Mouse (Mus musculus) urinary bladder, postnatal 25 days (tissue): ENCODE data around the gene Cebpg.

Source experiments
- DNase-seq: peaks from one replicate; pipeline ENCODE4 v3.0.0; 2022; ENCODE audit warnings: low spot score

Cebpg gene

GRCm38 (mm10) chr7:35054286-35054685, 2.1 kb downstream of the Cebpg start:
- DNase-seq: no peak

DNA sequence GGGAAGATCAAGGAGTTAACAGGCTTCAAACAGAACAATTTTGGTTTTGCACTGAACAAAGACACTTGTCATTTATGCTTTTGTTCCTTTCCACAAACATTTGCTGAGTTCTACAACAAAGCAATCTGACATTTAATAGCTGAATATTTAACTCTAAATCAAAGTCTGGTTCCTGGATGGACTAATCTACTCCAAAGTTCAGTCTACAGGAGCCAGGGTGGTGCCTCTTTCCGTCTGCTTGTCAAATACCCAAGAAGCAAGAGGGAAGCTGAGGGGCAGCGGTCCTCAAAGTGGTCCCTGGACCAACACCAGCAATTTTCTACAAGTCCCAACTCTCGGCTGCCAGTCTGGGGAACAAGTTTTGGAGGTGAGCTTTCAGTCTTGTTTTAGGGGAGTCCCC, 3.2 kb downstream of the Cebpg start:
- no peak for DNase-seq

DNA sequence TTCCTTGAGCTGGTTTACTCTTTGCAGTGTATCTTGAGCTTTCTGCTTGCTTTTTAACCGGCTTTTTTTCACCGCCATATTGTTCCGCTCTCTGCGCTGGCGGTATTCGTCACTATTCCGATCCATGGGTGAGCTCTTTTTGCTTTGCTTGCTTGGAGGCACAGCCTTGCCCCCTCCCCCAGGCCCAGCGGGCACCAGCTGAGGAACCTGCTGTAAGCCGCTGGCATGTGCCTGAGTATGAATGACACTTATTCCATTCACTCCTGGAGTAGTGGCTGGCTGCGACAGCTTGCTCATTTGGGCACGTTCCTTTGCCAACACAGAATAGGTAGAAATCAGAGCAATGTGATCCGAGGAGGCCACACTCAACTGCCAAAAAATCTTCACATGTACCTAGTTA, 5.8 kb downstream of the Cebpg start:
- no peak for DNase-seq

DNA sequence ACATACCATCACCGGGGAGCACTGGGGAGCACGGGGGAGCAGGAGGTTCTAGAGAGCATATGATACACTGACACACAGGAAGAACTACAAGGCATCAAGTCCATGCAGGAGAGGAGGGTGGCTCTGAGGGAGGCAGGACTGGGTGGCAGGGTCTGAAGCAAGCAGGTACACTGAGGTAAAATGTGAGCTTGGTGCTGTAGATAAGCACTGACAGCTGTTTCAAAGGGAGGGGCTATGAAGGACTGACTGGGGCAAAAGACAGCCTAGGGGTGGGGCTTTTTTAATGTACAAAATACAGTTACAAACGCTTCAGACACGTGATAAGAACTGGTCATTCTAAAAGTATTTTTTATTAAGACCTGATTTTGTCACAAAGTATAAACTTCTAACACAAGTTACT, 10.3 kb downstream of the Cebpg start:
- DNase-seq: no peak

DNA sequence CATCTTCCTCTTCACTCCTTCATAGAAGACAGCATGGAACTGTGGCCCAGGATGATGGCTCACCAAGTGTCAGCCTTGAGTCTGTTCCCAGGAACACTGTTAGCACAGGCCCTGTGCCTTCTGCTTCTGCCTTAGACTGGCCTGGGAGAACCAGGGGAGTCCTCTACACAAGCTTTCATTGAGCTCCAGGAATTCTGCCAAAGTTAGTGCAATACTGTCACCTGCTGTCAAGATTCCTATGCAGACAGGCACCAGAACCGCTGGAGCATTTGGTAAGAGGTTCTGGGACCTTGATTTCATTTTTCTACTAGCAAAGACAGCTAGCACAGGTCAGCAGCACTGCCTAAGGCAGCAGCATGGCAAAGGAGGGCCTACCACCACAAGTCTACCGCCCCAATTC, 11.7 kb downstream of the Cebpg start:
- no peak for DNase-seq

DNA sequence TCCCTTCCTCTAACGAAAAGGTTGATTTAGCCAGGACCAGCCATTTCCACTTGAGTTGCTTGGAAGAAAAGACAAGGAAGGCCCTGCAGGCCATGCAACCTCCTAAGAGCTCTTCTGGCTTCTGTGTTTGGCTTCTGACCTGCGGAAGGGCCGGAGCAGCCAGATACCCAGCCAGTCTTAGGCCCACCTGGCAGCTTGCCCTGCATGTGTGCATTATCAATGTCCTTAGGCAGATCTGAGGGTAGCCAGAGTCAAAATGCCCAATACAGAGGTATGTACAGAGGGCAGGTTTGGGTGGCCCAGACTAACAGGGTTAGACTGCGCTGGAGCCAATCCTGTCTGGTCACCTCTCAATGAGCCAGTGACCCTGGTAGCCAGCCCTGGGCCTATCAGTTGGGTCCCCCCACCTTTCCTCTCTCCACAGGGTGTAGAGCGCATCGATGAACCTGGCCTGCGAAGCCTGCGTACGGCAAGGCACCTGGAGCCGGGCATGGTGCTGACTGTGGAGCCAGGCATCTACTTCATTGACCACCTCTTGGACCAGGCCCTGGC, 13.0 kb downstream of the Cebpg start:
- no peak for DNase-seq

DNA sequence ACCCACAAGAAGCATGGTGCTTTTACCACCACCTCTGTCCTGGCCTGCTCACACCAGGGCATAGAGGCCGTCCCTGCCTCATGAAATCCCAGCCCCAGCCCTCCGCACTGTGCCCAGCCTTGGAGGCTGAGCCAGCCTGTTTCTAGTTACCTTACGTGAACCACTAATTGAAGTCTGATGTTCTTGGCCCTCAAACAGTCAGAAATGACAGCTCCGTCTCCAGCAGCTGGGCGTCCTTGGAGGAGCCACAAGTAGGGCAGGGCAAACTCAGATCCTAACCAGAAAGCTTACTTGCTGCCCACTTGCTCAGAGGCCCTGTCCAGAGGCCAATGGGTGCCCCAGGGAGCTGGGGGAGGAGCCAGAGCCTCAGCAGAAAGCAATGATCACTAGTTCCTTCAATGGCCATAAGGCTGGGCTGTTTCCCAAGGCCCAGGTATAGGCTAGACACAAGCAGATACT, 13.6 kb downstream of the Cebpg start:
- no peak for DNase-seq

- no peak for DNase-seq
Observed at GRCm38 (mm10) chr7:35042209-35042554, 14.2 kb downstream of the Cebpg start.

DNA sequence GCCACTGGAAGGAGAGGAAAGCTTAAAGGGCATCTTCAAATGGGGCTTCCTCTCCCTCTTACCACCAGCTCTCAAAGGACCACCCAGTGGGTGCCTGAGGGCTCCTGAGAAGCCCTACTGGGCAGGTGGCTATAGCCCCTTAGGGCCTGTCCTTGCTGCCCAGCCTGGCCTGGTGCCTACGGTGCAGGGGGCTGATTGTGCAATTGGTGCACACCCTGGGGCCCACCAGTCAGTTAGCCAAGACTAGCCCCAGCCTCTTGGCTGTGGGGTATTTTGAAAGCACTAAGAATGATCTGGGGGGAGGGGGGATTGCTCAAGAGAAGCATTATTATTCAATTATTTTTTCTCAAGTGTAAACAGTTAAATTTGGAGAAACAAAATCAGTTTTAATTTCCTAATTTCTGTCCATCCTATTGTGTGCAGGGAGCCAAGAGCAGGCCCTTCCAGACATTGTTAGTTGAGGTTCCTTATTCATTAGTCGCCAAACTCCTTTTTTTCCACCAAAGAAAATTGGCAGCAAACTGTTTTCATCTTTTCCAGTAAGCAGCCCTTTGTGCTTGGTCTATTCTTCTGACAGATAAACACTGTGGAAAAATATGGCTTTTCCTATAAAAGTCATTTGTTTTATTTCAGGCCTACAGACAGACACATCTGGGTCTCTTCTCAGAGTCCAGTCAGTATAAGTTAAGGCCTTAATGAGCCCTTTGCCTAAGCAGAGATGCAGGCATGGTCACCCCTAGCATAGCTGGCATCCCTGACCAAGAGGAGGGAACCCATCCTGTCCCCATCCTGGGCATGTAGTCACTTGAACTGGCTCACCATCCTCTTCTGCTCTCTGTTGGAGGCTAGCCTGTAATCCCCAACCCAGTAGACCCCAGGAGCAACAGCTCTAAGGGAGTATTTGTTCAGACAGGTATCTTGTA, 14.8 kb downstream of the Cebpg start:
- no peak for DNase-seq

GRCm38 (mm10) chr7:35040176-35040972, 16.0 kb downstream of the Cebpg start:
- no peak for DNase-seq

GRCm38 (mm10) chr7:35037408-35037807, 19.0 kb downstream of the Cebpg start:
- DNase-seq: no peak

GRCm38 (mm10) chr7:35036266-35036731, 20.1 kb downstream of the Cebpg start:
- no peak for DNase-seq

- no peak for DNase-seq
Observed at GRCm38 (mm10) chr7:35035565-35035964, 20.8 kb downstream of the Cebpg start.

- no peak for DNase-seq
Observed at GRCm38 (mm10) chr7:35035141-35035553, 21.2 kb downstream of the Cebpg start.

DNA sequence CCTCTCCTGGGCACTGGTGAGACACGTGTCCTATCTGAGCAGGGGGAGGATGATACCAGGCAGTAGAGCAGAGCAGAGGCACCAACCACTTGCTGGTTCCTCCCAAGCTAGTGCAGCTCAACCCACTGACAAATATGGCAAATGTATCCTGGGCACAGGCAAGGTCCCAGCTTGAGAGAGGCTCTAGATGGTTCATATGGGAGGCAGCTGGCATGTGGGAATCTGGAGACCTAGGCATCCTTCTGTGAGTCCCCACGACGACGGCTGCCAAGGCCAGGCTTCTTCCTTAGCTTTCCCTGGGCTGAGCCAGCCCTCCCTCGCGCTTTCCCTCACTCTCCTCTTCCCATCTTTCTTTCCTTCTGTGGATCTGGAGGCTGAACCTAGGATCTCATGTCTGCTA, 25.8 kb downstream of the Cebpg start:
- DNase-seq: no peak

DNA sequence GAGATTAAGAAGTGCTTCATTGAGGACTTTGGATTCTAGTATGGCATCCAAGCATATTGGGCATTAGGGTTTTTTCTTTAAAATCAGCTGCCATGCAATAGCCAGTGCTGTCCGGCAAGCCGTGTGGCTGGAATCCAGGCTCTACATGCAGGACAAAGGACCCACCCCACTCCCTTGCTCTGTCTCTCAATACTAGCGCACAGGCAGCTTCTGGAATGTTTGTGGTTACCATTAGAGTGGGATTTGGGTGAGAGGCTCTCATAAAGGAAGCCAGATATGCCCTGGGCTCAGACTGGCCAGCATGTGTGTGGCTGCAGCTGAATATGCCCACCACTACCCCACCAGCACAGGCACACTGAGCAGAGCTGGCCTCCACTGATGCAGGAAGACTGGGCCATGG, 26.7 kb downstream of the Cebpg start:
- no peak for DNase-seq

- no peak for DNase-seq
Observed at GRCm38 (mm10) chr7:35029228-35029627, 27.1 kb downstream of the Cebpg start.

- no peak for DNase-seq
Observed at GRCm38 (mm10) chr7:35028559-35028958, 27.8 kb downstream of the Cebpg start.

DNA sequence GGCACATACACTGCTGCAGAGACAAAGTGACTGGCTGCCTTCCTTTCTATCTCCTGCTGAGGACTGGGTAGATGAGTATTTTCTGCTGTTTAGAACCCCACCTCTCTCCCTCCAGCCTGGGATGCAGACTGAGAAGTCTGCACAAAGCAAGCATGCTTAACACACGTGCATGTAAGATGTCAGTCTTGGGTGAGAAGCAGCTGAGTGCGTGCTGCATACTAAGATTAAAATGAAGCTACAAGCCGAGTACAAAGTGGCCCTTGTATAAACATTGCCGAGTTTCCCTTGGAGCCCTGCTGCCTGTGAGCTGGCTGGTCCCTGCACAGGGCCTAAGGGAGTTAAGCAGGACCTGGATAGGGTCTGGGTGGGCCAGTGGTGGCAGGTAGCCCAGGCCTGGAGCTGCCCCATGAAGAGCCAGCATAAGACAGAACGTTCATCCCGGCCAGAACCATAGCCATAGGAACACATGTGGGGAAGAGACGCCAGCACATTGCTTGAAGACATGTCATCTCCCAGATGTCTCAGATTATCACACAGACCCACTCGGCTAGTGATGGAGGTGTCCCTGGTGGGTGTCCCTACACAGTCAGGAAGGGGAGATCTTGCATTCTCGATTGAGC, 28.5 kb downstream of the Cebpg start:
- no peak for DNase-seq

DNA sequence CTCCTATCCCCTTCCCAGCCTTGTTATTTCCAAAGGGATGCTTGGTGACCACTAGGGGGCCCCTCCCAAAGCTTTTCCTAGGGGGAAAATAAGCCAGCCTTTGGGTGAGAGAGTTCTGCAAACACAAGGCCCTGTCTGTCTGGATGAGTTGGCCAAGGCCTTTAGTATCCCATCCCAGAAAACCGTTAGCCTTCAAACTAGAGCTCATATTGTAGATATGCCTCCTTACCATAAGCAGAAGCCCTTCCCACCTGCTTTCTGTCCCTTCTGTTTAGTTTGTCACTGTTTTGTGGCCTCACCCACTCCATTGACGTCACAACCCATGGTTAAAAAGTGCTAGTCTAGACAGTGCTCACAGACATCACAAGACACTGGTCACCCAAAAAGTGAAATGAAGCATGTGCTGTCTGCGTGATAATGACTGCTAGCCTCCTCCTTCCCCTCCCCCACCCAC, 29.5 kb downstream of the Cebpg start:
- peak; percentile 44 for DNase-seq

DNA sequence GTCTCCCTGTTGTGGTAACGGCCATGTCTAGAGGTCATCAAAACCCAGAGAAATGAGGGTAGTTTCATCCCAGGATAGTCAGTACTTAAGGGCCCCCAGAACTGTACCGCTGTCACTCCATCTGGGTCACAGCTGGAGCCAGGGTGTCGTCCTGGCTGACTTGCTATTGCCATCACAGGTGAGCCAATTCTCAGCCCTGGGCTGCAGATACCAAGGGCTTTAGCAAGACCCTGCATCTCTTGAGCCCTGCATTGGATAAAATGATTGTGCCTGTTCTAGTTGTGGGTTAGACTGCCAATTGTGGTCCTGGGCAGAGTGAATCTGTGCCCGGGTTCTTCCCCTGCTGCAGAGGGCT, 30.1 kb downstream of the Cebpg start:
- no peak for DNase-seq
